ENCODE assay signal across 10 mouse cellular contexts in genomic region chr9:65743809-65744170, GRCm38 (mm10).
A peak's percentile ranks its signal among the peaks of the same experiment; 100 is the strongest.
DNase-seq lines count a peak whose midpoint lies in the region; ATAC-seq and TF ChIP-seq lines count a peak whose summit lies in the region.
"Had no signal": no experiment of that assay in that cellular context is flagged by ENCODE, and none has a peak within 500 bp of the region (broad histone marks: within the 10 kb centered on the region; RNA-seq: fewer than 3 reads in every experiment).

No protein-coding gene starts in this region.

- no peaks in the 10 kb centered on the region for H3K27me3 ChIP-seq in heart, embryonic 13.5 days (replicated peaks)
- H3K27me3 ChIP-seq in heart, embryonic 10.5 days (ENCODE audit: insufficient read depth, poor library complexity, severe bottlenecking) = no peaks in the 10 kb centered on the region
- no peaks in the 10 kb centered on the region for H3K27me3 ChIP-seq in stomach, embryonic 14.5 days (ENCODE audit: control insufficient read depth, insufficient read depth, low read length)
- no peaks in the 10 kb centered on the region for H3K27me3 ChIP-seq in stomach, postnatal 0 days (ENCODE audit: control insufficient read depth, insufficient read depth, low read length)
- H3K27me3 ChIP-seq in midbrain, embryonic 12.5 days = no peaks in the 10 kb centered on the region

- peaks cover 7% of the 10 kb centered on the region; the same call in 1 of the 2 replicates for H3K36me3 ChIP-seq in heart, embryonic 13.5 days
- 0 out of 2 replicates have a peak, but pooled peaks cover 3% of the 10 kb centered on the region for H3K36me3 ChIP-seq in heart, embryonic 10.5 days
- no peaks in the 10 kb centered on the region; the same call in 1 of the 2 replicates for H3K36me3 ChIP-seq in stomach, embryonic 14.5 days (ENCODE audit: control insufficient read depth, insufficient read depth, low read length)
- H3K36me3 ChIP-seq in stomach, postnatal 0 days (ENCODE audit: control insufficient read depth, insufficient read depth, low read length) = no peaks in the 10 kb centered on the region
- no peaks in the 10 kb centered on the region for H3K36me3 ChIP-seq in midbrain, embryonic 12.5 days

- 0 out of 2 replicates have a peak overlapping the region, but pooled peaks have one; percentile 17 for H3K9ac ChIP-seq in heart, embryonic 13.5 days
- no peak overlapping the region for H3K9ac ChIP-seq in stomach, embryonic 14.5 days (replicated peaks; ENCODE audit: low read depth, low read length)
- H3K9ac ChIP-seq in stomach, postnatal 0 days (ENCODE audit: low read length) = no peak overlapping the region
- H3K9ac ChIP-seq in midbrain, embryonic 12.5 days (replicated peaks) = no peak overlapping the region

- peaks cover 36% of the 10 kb centered on the region for H3K4me1 ChIP-seq in heart, embryonic 13.5 days
- H3K4me1 ChIP-seq in heart, embryonic 10.5 days = peaks cover 35% of the 10 kb centered on the region
- H3K4me1 ChIP-seq in stomach, embryonic 14.5 days (ENCODE audit: control insufficient read depth, insufficient read depth, low read length) = peaks cover 14% of the 10 kb centered on the region
- no peaks in the 10 kb centered on the region; the same call in 1 of the 2 replicates for H3K4me1 ChIP-seq in stomach, postnatal 0 days (replicated peaks; ENCODE audit: control insufficient read depth, insufficient read depth)
- H3K4me1 ChIP-seq in midbrain, embryonic 12.5 days = peaks cover 43% of the 10 kb centered on the region

- no peak for TF ChIP-seq EP300 in stomach, postnatal 0 days (optimal IDR thresholded peaks at IDR 0.05)

- H3K4me3 ChIP-seq in heart, embryonic 13.5 days = no peak overlapping the region
- no peak overlapping the region for H3K4me3 ChIP-seq in heart, embryonic 10.5 days
- H3K4me3 ChIP-seq in stomach, embryonic 14.5 days (ENCODE audit: low read depth, low read length) = no peak overlapping the region
- no peak overlapping the region for H3K4me3 ChIP-seq in stomach, postnatal 0 days (ENCODE audit: low read depth, low read length)
- no peak overlapping the region for H3K4me3 ChIP-seq in midbrain, embryonic 12.5 days

- no peak for ATAC-seq in heart, embryonic 13.5 days (ENCODE audit: extremely low read depth, insufficient number of reproducible peaks, low FRiP score, low TSS enrichment)
- ATAC-seq in stomach, embryonic 14.5 days (ENCODE audit: insufficient number of reproducible peaks, insufficient read depth, low FRiP score, low read depth) = no peak
- ATAC-seq in stomach, postnatal 0 days (ENCODE audit: low FRiP score, low TSS enrichment) = no peak
- ATAC-seq in midbrain, embryonic 12.5 days (ENCODE audit: low FRiP score, low read depth) = no peak

- no peak overlapping the region for H3K4me2 ChIP-seq in heart, embryonic 13.5 days
- no peak overlapping the region for H3K4me2 ChIP-seq in stomach, embryonic 14.5 days (replicated peaks; ENCODE audit: low read depth, low read length)
- no peak overlapping the region for H3K4me2 ChIP-seq in stomach, postnatal 0 days (replicated peaks; ENCODE audit: low read depth)
- H3K4me2 ChIP-seq in midbrain, embryonic 12.5 days (replicated peaks) = peak overlapping the region; percentile 31; the same call in 1 of the 2 replicates

- no peak for DNase-seq in heart, embryonic 10.5 days (ENCODE audit: low spot score)
- DNase-seq in stomach, postnatal 0 days (ENCODE audit: low spot score) = no peak
- no peak for DNase-seq in c-Kit-positive CD71-positive TER-119-positive erythroid progenitor cells, embryonic 14.5 days (ENCODE audit: low spot score)
- no peak for DNase-seq in kidney, adult 8-10 months
- no peak for DNase-seq in yolk sac, embryonic 10.5 days (ENCODE audit: low spot score)
- DNase-seq: gastrocnemius, postnatal 36 days; liver had no signal

- no peaks in the 10 kb centered on the region for H3K9me3 ChIP-seq in heart, embryonic 13.5 days
- H3K9me3 ChIP-seq in heart, embryonic 10.5 days = no peaks in the 10 kb centered on the region
- no peaks in the 10 kb centered on the region for H3K9me3 ChIP-seq in stomach, embryonic 14.5 days (ENCODE audit: control insufficient read depth, low read depth, low read length)
- no peaks in the 10 kb centered on the region for H3K9me3 ChIP-seq in stomach, postnatal 0 days (ENCODE audit: control insufficient read depth, low read length)
- no peaks in the 10 kb centered on the region for H3K9me3 ChIP-seq in midbrain, embryonic 12.5 days

- H3K27ac ChIP-seq in heart, embryonic 13.5 days (replicated peaks) = peak overlapping the region; percentile 90
- H3K27ac ChIP-seq in heart, embryonic 10.5 days = no peak overlapping the region
- H3K27ac ChIP-seq in stomach, embryonic 14.5 days (ENCODE audit: low read length) = peak overlapping the region; percentile 71; the same call in 1 of the 2 replicates
- H3K27ac ChIP-seq in stomach, postnatal 0 days (replicated peaks) = no peak overlapping the region
- H3K27ac ChIP-seq in midbrain, embryonic 12.5 days (replicated peaks) = peak overlapping the region; percentile 87

- TF ChIP-seq CTCF in stomach, postnatal 0 days (IDR thresholded peaks at IDR 0.05; ENCODE audit: low read depth) = no peak

Comparison
In these comparisons a context has a peak if more than half of its experiments do, and no peak if none do; other contexts are left out.
1. H3K27ac ChIP-seq: peak in heart, embryonic 13.5 days (single experiment), stomach, embryonic 14.5 days (single experiment) and midbrain, embryonic 12.5 days (single experiment); none in heart, embryonic 10.5 days (single experiment) and stomach, postnatal 0 days (single experiment).